Mouse (Mus musculus): ENCODE results near the gene Lrrc10b. TPM values are rescaled to one million over a fixed set of nuclear protein-coding genes. Genes with fewer than 3 reads are reported as not detected.

Gene Lrrc10b
- total and polyA plus RNA-seq, 2 experiments from 2014 or later = 2.3 to 6.2 TPM

- no peaks in the 10 kb centered on the region for H3K4me1 ChIP-seq (ENCODE audit: insufficient read depth, low read length)
- no peak overlapping the region for H3K9ac ChIP-seq (replicated peaks; ENCODE audit: low read length, poor library complexity, severe bottlenecking)
- no peaks in the 10 kb centered on the region for H3K27me3 ChIP-seq (ENCODE audit: insufficient read depth, low read length)
- H3K4me3 ChIP-seq (ENCODE audit: low read depth, low read length) = no peak overlapping the region
- no peak overlapping the region for H3K4me2 ChIP-seq (ENCODE audit: low read depth, low read length, poor library complexity, severe bottlenecking)
- H3K27ac ChIP-seq (ENCODE audit: low read depth, low read length) = no peak overlapping the region
- DNase-seq (ENCODE audit: low spot score) = no peak
- WGBS = 49% methylated on average over 3 of the region's 3 CpGs
- no peaks in the 10 kb centered on the region for H3K9me3 ChIP-seq (ENCODE audit: low read length)
- peaks cover 8% of the 10 kb centered on the region; the same call in 1 of the 2 replicates for H3K36me3 ChIP-seq (ENCODE audit: insufficient read depth, low read length)
- no peak; the same call in 1 of the 2 replicates for ATAC-seq (ENCODE audit: low FRiP score)
- no peak for TF ChIP-seq CTCF (IDR thresholded peaks at IDR 0.05)
Measured at GRCm38 (mm10) chr19:10431410-10431809, 25.9 kb downstream of the Lrrc10b start.

GRCm38 (mm10) chr19:10429371-10429770 lies 27.9 kb downstream of the Lrrc10b start:
- H3K9ac ChIP-seq (replicated peaks; ENCODE audit: low read length, poor library complexity, severe bottlenecking) = no peak overlapping the region
- no peak overlapping the region for H3K27ac ChIP-seq (ENCODE audit: low read depth, low read length)
- H3K9me3 ChIP-seq (ENCODE audit: low read length) = no peaks in the 10 kb centered on the region
- H3K4me3 ChIP-seq (ENCODE audit: low read depth, low read length) = no peak overlapping the region
- peaks cover 8% of the 10 kb centered on the region; the same call in 1 of the 2 replicates for H3K36me3 ChIP-seq (ENCODE audit: insufficient read depth, low read length)
- ATAC-seq (ENCODE audit: low FRiP score) = no peak
- DNase-seq (ENCODE audit: low spot score) = no peak
- no peak overlapping the region for H3K4me2 ChIP-seq (ENCODE audit: low read depth, low read length, poor library complexity, severe bottlenecking)
- no peak for TF ChIP-seq CTCF (IDR thresholded peaks at IDR 0.05)
- H3K4me1 ChIP-seq (ENCODE audit: insufficient read depth, low read length) = no peaks in the 10 kb centered on the region
- H3K27me3 ChIP-seq (ENCODE audit: insufficient read depth, low read length) = no peaks in the 10 kb centered on the region
- 82% methylated on average over 8 of the region's 8 CpGs for WGBS

GRCm38 (mm10) chr19:10427431-10427830 lies 29.8 kb downstream of the Lrrc10b start:
- Histone ChIP-seq H3K27me3 (ENCODE audit: insufficient read depth, low read length) (no peaks in the 10 kb centered on the region), H3K4me2 (ENCODE audit: low read depth, low read length, poor library complexity, severe bottlenecking) (no peak overlapping the region), H3K9ac (replicated peaks; ENCODE audit: low read length, poor library complexity, severe bottlenecking) (no peak overlapping the region), H3K4me3 (ENCODE audit: low read depth, low read length) (no peak overlapping the region), H3K36me3 (ENCODE audit: insufficient read depth, low read length) (peaks cover 16% of the 10 kb centered on the region; the same call in 1 of the 2 replicates), H3K27ac (ENCODE audit: low read depth, low read length) (no peak overlapping the region), H3K4me1 (ENCODE audit: insufficient read depth, low read length) (no peaks in the 10 kb centered on the region), H3K9me3 (ENCODE audit: low read length) (no peaks in the 10 kb centered on the region)
- 78% methylated on average over 9 of the region's 9 CpGs for WGBS
- ATAC-seq (ENCODE audit: low FRiP score) (no peak), DNase-seq (ENCODE audit: low spot score) (no peak)
- TF ChIP-seq CTCF (IDR thresholded peaks at IDR 0.05) = no peak

- Histone ChIP-seq H3K4me2 (ENCODE audit: low read depth, low read length, poor library complexity, severe bottlenecking) (no peak overlapping the region), H3K4me1 (ENCODE audit: insufficient read depth, low read length) (0 out of 2 replicates have a peak, but pooled peaks cover 3% of the 10 kb centered on the region), H3K4me3 (ENCODE audit: low read depth, low read length) (no peak overlapping the region), H3K27me3 (ENCODE audit: insufficient read depth, low read length) (no peaks in the 10 kb centered on the region), H3K9me3 (ENCODE audit: low read length) (no peaks in the 10 kb centered on the region), H3K9ac (replicated peaks; ENCODE audit: low read length, poor library complexity, severe bottlenecking) (no peak overlapping the region), H3K27ac (ENCODE audit: low read depth, low read length) (no peak overlapping the region), H3K36me3 (ENCODE audit: insufficient read depth, low read length) (peaks cover 16% of the 10 kb centered on the region; the same call in 1 of the 2 replicates)
- DNase-seq (ENCODE audit: low spot score) (no peak), ATAC-seq (ENCODE audit: low FRiP score) (no peak)
- WGBS = 62% methylated on average over 6 of the region's 6 CpGs
- TF ChIP-seq CTCF (IDR thresholded peaks at IDR 0.05) = no peak
Measured at GRCm38 (mm10) chr19:10426793-10427192, 30.5 kb downstream of the Lrrc10b start.

GRCm38 (mm10) chr19:10426312-10426711 lies 31.0 kb downstream of the Lrrc10b start:
- peaks cover 16% of the 10 kb centered on the region; the same call in 1 of the 2 replicates for H3K36me3 ChIP-seq (ENCODE audit: insufficient read depth, low read length)
- no peak overlapping the region for H3K9ac ChIP-seq (replicated peaks; ENCODE audit: low read length, poor library complexity, severe bottlenecking)
- DNase-seq (ENCODE audit: low spot score) = no peak
- no peak for TF ChIP-seq CTCF (IDR thresholded peaks at IDR 0.05)
- no peak overlapping the region for H3K27ac ChIP-seq (ENCODE audit: low read depth, low read length)
- 41% methylated on average over 25 of the region's 25 CpGs for WGBS
- H3K4me3 ChIP-seq (ENCODE audit: low read depth, low read length) = no peak overlapping the region
- ATAC-seq (ENCODE audit: low FRiP score) = no peak
- no peaks in the 10 kb centered on the region for H3K27me3 ChIP-seq (ENCODE audit: insufficient read depth, low read length)
- H3K9me3 ChIP-seq (ENCODE audit: low read length) = no peaks in the 10 kb centered on the region
- H3K4me2 ChIP-seq (ENCODE audit: low read depth, low read length, poor library complexity, severe bottlenecking) = no peak overlapping the region
- H3K4me1 ChIP-seq (ENCODE audit: insufficient read depth, low read length) = 0 out of 2 replicates have a peak, but pooled peaks cover 3% of the 10 kb centered on the region

GRCm38 (mm10) chr19:10425484-10426270 lies 31.6 kb downstream of the Lrrc10b start:
- Histone ChIP-seq H3K4me3 (ENCODE audit: low read depth, low read length) (no peak overlapping the region), H3K36me3 (ENCODE audit: insufficient read depth, low read length) (peaks cover 14% of the 10 kb centered on the region; the same call in 1 of the 2 replicates), H3K9me3 (ENCODE audit: low read length) (no peaks in the 10 kb centered on the region), H3K27ac (ENCODE audit: low read depth, low read length) (no peak overlapping the region), H3K9ac (replicated peaks; ENCODE audit: low read length, poor library complexity, severe bottlenecking) (no peak overlapping the region), H3K4me2 (ENCODE audit: low read depth, low read length, poor library complexity, severe bottlenecking) (no peak overlapping the region), H3K27me3 (ENCODE audit: insufficient read depth, low read length) (no peaks in the 10 kb centered on the region), H3K4me1 (ENCODE audit: insufficient read depth, low read length) (0 out of 2 replicates have a peak, but pooled peaks cover 3% of the 10 kb centered on the region)
- WGBS = 53% methylated on average over 13 of the region's 13 CpGs
- no peak for DNase-seq (ENCODE audit: low spot score)
- TF ChIP-seq CTCF (IDR thresholded peaks at IDR 0.05) = no peak
- 0 out of 2 replicates have a peak, but pooled peaks have one; percentile 15 for ATAC-seq (ENCODE audit: low FRiP score)
